Mouse (Mus musculus): ENCODE results near the gene Xylt1.

The Xylt1 gene

GRCm38 (mm10) chr7:117567252-117567651 lies 186.5 kb downstream of the Xylt1 start:
- DNase-seq: no peak

GRCm38 (mm10) chr7:117567653-117568340 lies 187.0 kb downstream of the Xylt1 start:
- DNase-seq: no peak

GRCm38 (mm10) chr7:117571131-117571530 lies 190.4 kb downstream of the Xylt1 start:
- no peak for DNase-seq

GRCm38 (mm10) chr7:117571713-117572112 lies 190.9 kb downstream of the Xylt1 start:
- DNase-seq: no peak

GRCm38 (mm10) chr7:117573170-117573569 lies 192.4 kb downstream of the Xylt1 start:
- DNase-seq: peak; percentile 58 to 78

GRCm38 (mm10) chr7:117575417-117575816 lies 194.6 kb downstream of the Xylt1 start:
- DNase-seq: no peak

GRCm38 (mm10) chr7:117577035-117577434 lies 196.3 kb downstream of the Xylt1 start:
- no peak for DNase-seq

GRCm38 (mm10) chr7:117585164-117585563 lies 204.4 kb downstream of the Xylt1 start:
- no peak for DNase-seq

- no peak for DNase-seq
These were observed 206.0 kb downstream of the Xylt1 start for GRCm38 (mm10) chr7:117586811-117587210.

- no peak for DNase-seq
These were observed 206.6 kb downstream of the Xylt1 start for GRCm38 (mm10) chr7:117587234-117587929.

GRCm38 (mm10) chr7:117588426-117588825 lies 207.6 kb downstream of the Xylt1 start:
- peak in 1 of 2 experiments; percentile 23 for DNase-seq

- no peak for DNase-seq
These were observed 208.6 kb downstream of the Xylt1 start for GRCm38 (mm10) chr7:117589359-117589758.

- DNase-seq: no peak
These were observed 209.0 kb downstream of the Xylt1 start for GRCm38 (mm10) chr7:117589820-117590219.

GRCm38 (mm10) chr7:117594191-117594590 lies 213.4 kb downstream of the Xylt1 start:
- DNase-seq: no peak

- no peak for DNase-seq
These were observed 214.4 kb downstream of the Xylt1 start for GRCm38 (mm10) chr7:117595029-117595695.

GRCm38 (mm10) chr7:117600443-117600842 lies 219.7 kb downstream of the Xylt1 start:
- DNase-seq: no peak

GRCm38 (mm10) chr7:117610439-117610838 lies 229.7 kb downstream of the Xylt1 start:
- no peak for DNase-seq

GRCm38 (mm10) chr7:117612788-117613473 lies 232.2 kb downstream of the Xylt1 start:
- no peak for DNase-seq

- DNase-seq: no peak
These were observed 233.0 kb downstream of the Xylt1 start for GRCm38 (mm10) chr7:117613796-117614195.

- DNase-seq: peak; percentile 51 to 68
These were observed 233.6 kb downstream of the Xylt1 start for GRCm38 (mm10) chr7:117614346-117614745.

- no peak for DNase-seq
These were observed 234.1 kb downstream of the Xylt1 start for GRCm38 (mm10) chr7:117614851-117615250.

GRCm38 (mm10) chr7:117616277-117616676 lies 235.5 kb downstream of the Xylt1 start:
- DNase-seq: no peak

GRCm38 (mm10) chr7:117618715-117619150 lies 238.0 kb downstream of the Xylt1 start:
- no peak for DNase-seq

All from cerebellum, postnatal 14 days (tissue).